Mouse (Mus musculus) liver, embryonic 16.5 days (tissue): ENCODE measurements around the gene Zbtb7b. TPM values are rescaled to one million over a fixed set of nuclear protein-coding genes. Genes with fewer than 3 reads are reported as not detected.
A peak's percentile ranks its signal among the peaks of the same experiment; 100 is the strongest.
"Not testable (repeated sequence)": the region's sequence is repeated elsewhere in the genome, so short reads cannot be mapped to it uniquely, and the experiment has no call there.

Experiments used
- ATAC-seq: fragments of 200-750 bp; cut with Nextera tagmentation; 2 replicates; pipeline ENCODE4 v1.8.0; 2017; ENCODE audit warnings: low read depth, mild to moderate bottlenecking, moderate number of reproducible peaks, moderate library complexity
- H3K27ac ChIP-seq: fragments of 300-500 bp; sonication (generic); 2 replicates; pipeline ENCODE4 v1.5.1; 2014; ENCODE audit warnings: mild to moderate bottlenecking, low read length
- H3K27me3 ChIP-seq: fragments of 300-500 bp; sonication (generic); 2 replicates; pipeline ENCODE4 v1.6.1; 2014; ENCODE audit warnings: low read depth, low read length, mixed read lengths; ENCODE audit not compliant: control insufficient read depth, insufficient read depth
- H3K36me3 ChIP-seq: fragments of 300-500 bp; sonication (generic); 2 replicates; pipeline ENCODE4 v1.6.1; 2014; ENCODE audit warnings: mild to moderate bottlenecking; ENCODE audit not compliant: control insufficient read depth, insufficient read depth
- H3K4me1 ChIP-seq: fragments of 300-500 bp; sonication (generic); 2 replicates; pipeline ENCODE4 v1.6.1; 2014; ENCODE audit warnings: low read depth, low read length, mixed read lengths; ENCODE audit not compliant: control insufficient read depth
- H3K4me2 ChIP-seq: fragments of 300-500 bp; sonication (generic); 2 replicates; pipeline ENCODE4 v1.6.1; 2014; ENCODE audit warnings: low read depth, low read length, mixed read lengths
- H3K4me3 ChIP-seq: fragments of 300-500 bp; sonication (generic); 2 replicates; pipeline ENCODE4 v1.5.1; 2014; ENCODE audit warnings: low read depth, mild to moderate bottlenecking, low read length
- H3K9ac ChIP-seq: fragments of 300-500 bp; sonication (generic); 2 replicates; pipeline ENCODE4 v1.6.1; 2014; ENCODE audit warnings: low read depth, low read length
- H3K9me3 ChIP-seq: fragments of 300-500 bp; sonication (generic); replicated peaks from 2 replicates; pipeline ENCODE4 v1.6.1; 2016; ENCODE audit warnings: low read length; ENCODE audit not compliant: control insufficient read depth
- WGBS: fragments of 180-500 bp; shearing (Covaris S2); extraction: QIAGEN DNeasy Blood & Tissue Kit; methylation state at CpG from one replicate; pipeline ENCODE4 v1.1.7; 2014; ENCODE audit not compliant: insufficient replicate concordance; 5-methylcytosine and 5-hydroxymethylcytosine counted together
- polyA plus RNA-seq: library from polyadenylated mRNA; unstranded; fragments of >200 nt; fragmentation: Nextera tagmentation; extraction: Ambion mirVana; gene quantifications from 2 replicates; pipeline ENCODE4 v1.2.1, GENCODE M21; 2015

Gene Zbtb7b
- polyA plus RNA-seq, 1 experiment from 2014 or later, result 2.4 TPM

GRCm38 (mm10) chr3:89429021-89429420, 34.4 kb upstream of the Zbtb7b start:
- WGBS, result 92% methylated on average over 7 of the region's 7 CpGs
- H3K4me1 ChIP-seq, result peaks cover 42% of the 10 kb centered on the region

GRCm38 (mm10) chr3:89425876-89426275, 31.3 kb upstream of the Zbtb7b start:
- peak overlapping the region; percentile 2; the same call in 1 of the 2 replicates for H3K9ac ChIP-seq
- no peak for ATAC-seq
- H3K36me3 ChIP-seq, result peaks cover 30% of the 10 kb centered on the region
- no peaks in the 10 kb centered on the region for H3K27me3 ChIP-seq
- H3K4me1 ChIP-seq, result peaks cover 63% of the 10 kb centered on the region
- no peaks in the 10 kb centered on the region for H3K9me3 ChIP-seq
- peak overlapping the region; percentile 40 for H3K4me2 ChIP-seq
- peak overlapping the region; percentile 18; the same call in 1 of the 2 replicates for H3K4me3 ChIP-seq
- peak overlapping the region; percentile 84 for H3K27ac ChIP-seq
- WGBS, result 25% methylated on average over 4 of the region's 4 CpGs

More at GRCm38 (mm10) chr3:89429021-89429420, 34.4 kb upstream of the Zbtb7b start:
- not testable (repeated sequence) for H3K4me2 ChIP-seq, H3K9me3 ChIP-seq, H3K4me3 ChIP-seq, H3K27me3 ChIP-seq, H3K9ac ChIP-seq, H3K27ac ChIP-seq, ATAC-seq
- peaks cover 45% of the 10 kb centered on the region for H3K36me3 ChIP-seq

GRCm38 (mm10) chr3:89425141-89425525, 30.6 kb upstream of the Zbtb7b start:
- H3K27ac ChIP-seq, result peak overlapping the region; percentile 41
- WGBS, result 59% methylated on average over 5 of the region's 5 CpGs
- no peak for ATAC-seq
- H3K9me3 ChIP-seq, result no peaks in the 10 kb centered on the region
- peak overlapping the region; percentile 7; the same call in 1 of the 2 replicates for H3K4me3 ChIP-seq
- peaks cover 64% of the 10 kb centered on the region for H3K4me1 ChIP-seq
- H3K27me3 ChIP-seq, result no peaks in the 10 kb centered on the region
- H3K4me2 ChIP-seq, result peak overlapping the region; percentile 40
- H3K36me3 ChIP-seq, result peaks cover 30% of the 10 kb centered on the region
- no peak overlapping the region for H3K9ac ChIP-seq

- peak overlapping the region; percentile 40 for H3K4me2 ChIP-seq
- WGBS, result 54% methylated on average over 5 of the region's 5 CpGs
- peak overlapping the region; percentile 37 for H3K9ac ChIP-seq
Measured at GRCm38 (mm10) chr3:89424416-89425140, 30.0 kb upstream of the Zbtb7b start.

GRCm38 (mm10) chr3:89422556-89423205, 28.1 kb upstream of the Zbtb7b start:
- H3K27me3 ChIP-seq, result no peaks in the 10 kb centered on the region
- peak overlapping the region; percentile 79 for H3K4me2 ChIP-seq
- peaks cover 69% of the 10 kb centered on the region for H3K4me1 ChIP-seq
- WGBS, result 34% methylated on average over 6 of the region's 6 CpGs
- H3K9me3 ChIP-seq, result no peaks in the 10 kb centered on the region
- peaks cover 24% of the 10 kb centered on the region for H3K36me3 ChIP-seq
- H3K9ac ChIP-seq, result 0 out of 2 replicates have a peak overlapping the region, but pooled peaks have one; percentile 13
- H3K27ac ChIP-seq, result peak overlapping the region; percentile 37; the same call in 1 of the 2 replicates
- H3K4me3 ChIP-seq, result peak overlapping the region; percentile 63
- no peak for ATAC-seq

More at GRCm38 (mm10) chr3:89424416-89425140, 30.0 kb upstream of the Zbtb7b start:
- H3K4me1 ChIP-seq, result peaks cover 65% of the 10 kb centered on the region
- H3K36me3 ChIP-seq, result peaks cover 30% of the 10 kb centered on the region
- peak; percentile 28 for ATAC-seq
- no peaks in the 10 kb centered on the region for H3K27me3 ChIP-seq
- no peaks in the 10 kb centered on the region for H3K9me3 ChIP-seq
- peak overlapping the region; percentile 45 for H3K27ac ChIP-seq
- H3K4me3 ChIP-seq, result peak overlapping the region; percentile 7

- 25% methylated on average over 22 of the region's 22 CpGs for WGBS
- Histone ChIP-seq H3K27me3 (no peaks in the 10 kb centered on the region), H3K9ac (peak overlapping the region; percentile 68), H3K4me1 (peaks cover 70% of the 10 kb centered on the region), H3K4me3 (peak overlapping the region; percentile 63), H3K36me3 (peaks cover 17% of the 10 kb centered on the region), H3K4me2 (peak overlapping the region; percentile 79), H3K9me3 (no peaks in the 10 kb centered on the region), H3K27ac (peak overlapping the region; percentile 47)
- ATAC-seq, result no peak
Measured at GRCm38 (mm10) chr3:89421810-89422473, 27.4 kb upstream of the Zbtb7b start.

GRCm38 (mm10) chr3:89421002-89421774, 26.6 kb upstream of the Zbtb7b start:
- peaks cover 70% of the 10 kb centered on the region for H3K4me1 ChIP-seq
- 10% methylated on average over 11 of the region's 11 CpGs for WGBS
- H3K9me3 ChIP-seq, result no peaks in the 10 kb centered on the region
- peak overlapping the region; percentile 68 for H3K9ac ChIP-seq
- H3K27me3 ChIP-seq, result no peaks in the 10 kb centered on the region
- ATAC-seq, result peak; percentile 78
- peak overlapping the region; percentile 79 for H3K4me2 ChIP-seq
- peak overlapping the region; percentile 98 for H3K27ac ChIP-seq
- H3K4me3 ChIP-seq, result peak overlapping the region; percentile 63
- peaks cover 15% of the 10 kb centered on the region for H3K36me3 ChIP-seq

GRCm38 (mm10) chr3:89420421-89420820, 25.8 kb upstream of the Zbtb7b start:
- ATAC-seq, result no peak
- peaks cover 64% of the 10 kb centered on the region for H3K4me1 ChIP-seq
- no peaks in the 10 kb centered on the region for H3K27me3 ChIP-seq
- peak overlapping the region; percentile 83 for H3K4me3 ChIP-seq
- no peaks in the 10 kb centered on the region for H3K9me3 ChIP-seq
- H3K36me3 ChIP-seq, result peaks cover 20% of the 10 kb centered on the region
- peak overlapping the region; percentile 79 for H3K4me2 ChIP-seq
- H3K27ac ChIP-seq, result peak overlapping the region; percentile 98
- 38% methylated on average over 2 of the region's 2 CpGs for WGBS
- H3K9ac ChIP-seq, result peak overlapping the region; percentile 68
